18 mouse cellular contexts compared by ENCODE assay signal in the genomic region with DNA sequence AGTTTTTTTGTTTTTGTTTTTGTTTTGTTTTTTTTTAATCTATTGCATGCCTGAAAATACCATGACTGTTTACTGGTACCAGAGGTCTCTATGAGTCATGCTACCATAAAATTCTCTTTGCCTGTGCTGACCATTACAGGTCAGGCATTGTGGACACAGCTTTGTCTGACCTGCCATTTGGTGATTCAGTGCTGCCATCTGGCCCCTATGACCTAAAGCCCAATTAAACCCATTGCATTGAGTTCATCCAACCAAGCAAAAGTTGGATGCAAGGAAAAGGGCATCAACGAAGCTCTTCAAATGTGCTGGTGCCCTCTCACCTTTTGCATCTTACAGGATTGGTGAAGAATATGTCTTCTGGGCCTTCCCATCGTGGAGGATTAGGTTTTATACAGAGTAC. TPM values are rescaled to one million over a fixed set of nuclear protein-coding genes. Genes with fewer than 3 reads are reported as not detected.
DNase-seq lines count a peak whose midpoint lies in the region; ATAC-seq and TF ChIP-seq lines count a peak whose summit lies in the region.
"Had no signal": no experiment of that assay in that cellular context is flagged by ENCODE, and none has a peak within 500 bp of the region (broad histone marks: within the 10 kb centered on the region; RNA-seq: fewer than 3 reads in every experiment).

No protein-coding gene starts in this region.

- no peak for TF ChIP-seq POLR2A in cerebellum, adult 2 months (IDR thresholded peaks at IDR 0.05; ENCODE audit: borderline replicate concordance, insufficient read depth, low read length)

- no peak for TF ChIP-seq CTCF in cerebellum, adult 2 months (IDR thresholded peaks at IDR 0.05; ENCODE audit: borderline replicate concordance, insufficient read depth, low read depth, low read length)

- H3K27ac ChIP-seq in cerebellum, adult 2 months (ENCODE audit: insufficient read depth, low read length): no peak overlapping the region
- no peak overlapping the region for H3K27ac ChIP-seq in midbrain, embryonic 11.5 days (ENCODE audit: low read depth, low read length)
- H3K27ac ChIP-seq: embryonic facial prominence, embryonic 13.5 days; forebrain, embryonic 12.5 days; heart, embryonic 13.5 days; hindbrain, embryonic 15.5 days had no signal

- DNase-seq in cerebellum, adult 2 months: peak; percentile 23 to 53
- DNase-seq in cerebellum, postnatal 4 days (ENCODE audit: low spot score in 2 of 2): no peak
- DNase-seq in heart, adult 11 months: peak; percentile 49
- DNase-seq in heart, adult 9 months (ENCODE audit: low spot score in 2 of 2): no peak
- DNase-seq in adipocyte (ENCODE audit: low spot score): peak; percentile 11
- DNase-seq in embryo, embryonic 9.5 days (ENCODE audit: extremely low spot score): peak; percentile 30
- no peak for DNase-seq in midbrain, embryonic 11.5 days (ENCODE audit: low spot score, missing footprints)
- DNase-seq: adrenal gland, adult 8-10 months; adrenal gland, postnatal 36 days; gastrocnemius, postnatal 14 days; heart, postnatal 36 days; kidney, adult 2 months had no signal

- H3K9me3 ChIP-seq in midbrain, embryonic 11.5 days (ENCODE audit: control insufficient read depth, low read length): no peaks in the 10 kb centered on the region
- H3K9me3 ChIP-seq: embryonic facial prominence, embryonic 13.5 days; forebrain, embryonic 12.5 days; heart, embryonic 13.5 days; hindbrain, embryonic 15.5 days had no signal

- no peaks in the 10 kb centered on the region for H3K27me3 ChIP-seq in cerebellum, adult 2 months (ENCODE audit: control insufficient read depth, insufficient read depth, low read length)
- H3K27me3 ChIP-seq in midbrain, embryonic 11.5 days (ENCODE audit: control insufficient read depth, insufficient read depth, low read length): no peaks in the 10 kb centered on the region
- H3K27me3 ChIP-seq: embryonic facial prominence, embryonic 13.5 days; forebrain, embryonic 12.5 days; heart, embryonic 13.5 days; hindbrain, embryonic 15.5 days had no signal

- no peak for ATAC-seq in midbrain, embryonic 11.5 days (ENCODE audit: low FRiP score)
- ATAC-seq: forebrain, embryonic 16.5 days; intestine, embryonic 16.5 days had no signal

- H3K36me3 ChIP-seq in midbrain, embryonic 11.5 days (ENCODE audit: control insufficient read depth, insufficient read depth, low read length): no peaks in the 10 kb centered on the region
- H3K36me3 ChIP-seq: embryonic facial prominence, embryonic 13.5 days; forebrain, embryonic 12.5 days; heart, embryonic 13.5 days; hindbrain, embryonic 15.5 days had no signal

- no peak overlapping the region for H3K9ac ChIP-seq in midbrain, embryonic 11.5 days (ENCODE audit: low read length)
- H3K9ac ChIP-seq: embryonic facial prominence, embryonic 13.5 days; forebrain, embryonic 12.5 days; heart, embryonic 13.5 days; hindbrain, embryonic 15.5 days had no signal

- H3K4me2 ChIP-seq in midbrain, embryonic 11.5 days: no peak overlapping the region
- H3K4me2 ChIP-seq: embryonic facial prominence, embryonic 13.5 days; forebrain, embryonic 12.5 days; heart, embryonic 13.5 days; hindbrain, embryonic 15.5 days had no signal

- H3K4me1 ChIP-seq in cerebellum, adult 2 months (ENCODE audit: control insufficient read depth, insufficient read depth, low read length): no peaks in the 10 kb centered on the region
- no peaks in the 10 kb centered on the region for H3K4me1 ChIP-seq in midbrain, embryonic 11.5 days (ENCODE audit: control insufficient read depth, insufficient read depth, low read length)
- H3K4me1 ChIP-seq: forebrain, embryonic 12.5 days; heart, embryonic 13.5 days; hindbrain, embryonic 15.5 days had no signal

- 41% methylated on average over 2 of the region's 2 CpGs for WGBS in cerebellum, adult 2 months
- 67% methylated on average over 2 of the region's 2 CpGs for WGBS in midbrain, embryonic 11.5 days

- no peak overlapping the region for H3K4me3 ChIP-seq in cerebellum, adult 2 months (replicated peaks; ENCODE audit: insufficient read depth, low read depth, low read length)
- H3K4me3 ChIP-seq in midbrain, embryonic 11.5 days (ENCODE audit: low read depth, low read length): no peak overlapping the region
- H3K4me3 ChIP-seq: embryonic facial prominence, embryonic 13.5 days; forebrain, embryonic 12.5 days; heart, embryonic 13.5 days; hindbrain, embryonic 15.5 days had no signal

RNA-seq across cellular contexts. Expression of a gene that starts 39.4 kb away (rescaled TPM):
- 17.8 and 19.3 TPM in 2 replicates for polyA plus RNA-seq in cerebellum, adult 2 months (2012; rRNA removed)
- 128 and 140 TPM in 2 replicates for polyA plus RNA-seq in midbrain, embryonic 11.5 days (2014; fragmentation: Nextera tagmentation; extraction: Ambion mirVana)

Comparison
In these comparisons a context has a peak if more than half of its experiments do, and no peak if none do; other contexts are left out.
1. DNase-seq: peak in cerebellum, adult 2 months (2 of 2), heart, adult 11 months (single experiment), adipocyte (single experiment) and embryo, embryonic 9.5 days (single experiment); none in cerebellum, postnatal 4 days (0 of 2), heart, adult 9 months (0 of 2) and midbrain, embryonic 11.5 days (single experiment).